Mouse (Mus musculus) gastrocnemius, adult 2 months (tissue): ENCODE results near the gene Ip6k3. TPM values are rescaled to one million over a fixed set of nuclear protein-coding genes. Genes with fewer than 3 reads are reported as not detected.

Experiments used
- DNase-seq: peaks from one replicate; pipeline ENCODE4 v3.0.0; 2022
- H3K27ac ChIP-seq: fragments of 200-600 bp; 2 replicates; pipeline ENCODE4 v1.8.1; 2022; ENCODE audit warnings: mild to moderate bottlenecking
- H3K4me3 ChIP-seq: fragments of 200-600 bp; 2 replicates; pipeline ENCODE4 v1.8.1; 2022; ENCODE audit warnings: mild to moderate bottlenecking, moderate library complexity
- CTCF ChIP-seq: fragments of 200-600 bp; IDR thresholded peaks from 2 replicates; pipeline ENCODE4 v1.8.1; 2022; ENCODE audit warnings: antibody characterized with exemption, mild to moderate bottlenecking, moderate library complexity
- intact Hi-C: fragments of 180-260 bp; cut with DNase I; formaldehyde crosslinking; loops from one replicate; pipeline ENCODE4 v1.15.1; 2025
- total RNA-seq, 2 experiments: library from RNA; stranded (reverse); gene quantifications; 2 replicates each; pipeline ENCODE4 v1.2.3; 2021

Ip6k3 gene
- total RNA-seq, 2 experiments from 2014 or later, result 30.9 to 84.2 TPM

DNA sequence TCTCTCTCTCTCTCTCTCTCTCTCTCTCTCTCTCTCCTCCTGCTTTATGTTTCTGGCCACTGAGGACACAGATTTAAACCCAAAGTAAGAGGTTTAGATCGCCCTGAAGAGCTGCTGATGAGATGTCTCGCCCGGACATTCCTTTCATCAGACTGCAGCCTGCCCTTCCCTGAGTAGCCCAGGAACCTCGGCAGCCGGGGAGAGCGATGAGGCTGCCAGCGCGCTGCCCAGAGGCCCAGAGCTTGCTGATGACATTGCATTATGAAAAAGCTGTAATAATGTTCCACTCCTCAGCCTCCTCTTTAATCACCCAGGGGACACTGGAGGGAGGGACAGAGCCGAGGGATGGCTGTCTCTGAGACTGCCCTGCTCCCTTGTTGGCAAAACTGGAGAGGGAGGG, 27.3 kb downstream of the Ip6k3 start:
- Histone ChIP-seq H3K27ac (peak overlapping the region; percentile 90), H3K4me3 (no peak overlapping the region)
- DNase-seq, result peak; percentile 63
- no peak for TF ChIP-seq CTCF
- intact Hi-C loops, result no loop called here

DNA sequence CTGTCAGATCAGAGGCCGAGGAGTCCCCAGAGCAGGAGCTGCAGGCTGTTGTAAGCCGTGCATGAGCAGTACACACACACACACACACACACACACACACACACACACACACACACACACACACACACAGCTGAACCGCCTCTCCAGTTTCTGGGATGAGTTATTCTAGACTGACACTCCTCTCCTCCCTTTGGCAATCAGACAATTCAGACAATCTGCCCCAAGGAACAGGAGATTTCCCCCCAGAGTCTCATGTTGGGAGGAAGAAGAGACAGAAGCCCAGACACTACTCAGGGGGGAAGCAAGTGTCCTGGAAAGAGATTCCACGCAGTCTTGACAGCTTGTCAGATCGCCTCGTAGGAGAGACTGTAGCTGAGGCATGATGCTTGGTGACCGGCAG, 28.3 kb downstream of the Ip6k3 start:
- H3K27ac ChIP-seq, result peak overlapping the region; percentile 90
- intact Hi-C loops, result loop anchor here (10.0 kb wide), 1 partner anchor 375 kb away; no protein-coding TSS in a partner anchor
- no peak overlapping the region for H3K4me3 ChIP-seq
- peak; percentile 56 for DNase-seq
- TF ChIP-seq CTCF, result no peak

DNA sequence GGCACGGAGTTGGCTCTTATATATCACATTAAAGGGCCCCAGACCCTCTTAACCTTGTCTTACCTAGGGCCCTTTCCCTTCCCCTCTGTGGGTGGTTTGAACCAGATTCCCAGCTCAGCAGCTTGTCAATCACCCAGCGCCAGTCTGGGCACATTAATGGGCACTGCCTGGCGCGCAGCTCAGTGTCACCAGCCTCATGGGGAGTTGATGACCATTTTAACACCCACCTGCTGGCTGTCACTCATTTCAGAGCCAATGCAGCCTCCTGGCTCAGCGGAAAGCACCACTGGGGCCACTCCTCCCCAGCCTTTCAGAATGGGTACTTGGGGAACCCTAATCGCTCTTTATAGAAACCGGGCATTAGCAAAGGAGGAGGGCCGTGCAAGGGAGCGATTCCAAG, 29.2 kb downstream of the Ip6k3 start:
- intact Hi-C loops, result loop anchor here (10.0 kb wide), 1 partner anchor 376 kb away; no protein-coding TSS in a partner anchor
- Histone ChIP-seq H3K4me3 (peak overlapping the region; percentile 15; the same call in 1 of the 2 replicates), H3K27ac (peak overlapping the region; percentile 90)
- no peak for TF ChIP-seq CTCF
- DNase-seq, result peak; percentile 91

DNA sequence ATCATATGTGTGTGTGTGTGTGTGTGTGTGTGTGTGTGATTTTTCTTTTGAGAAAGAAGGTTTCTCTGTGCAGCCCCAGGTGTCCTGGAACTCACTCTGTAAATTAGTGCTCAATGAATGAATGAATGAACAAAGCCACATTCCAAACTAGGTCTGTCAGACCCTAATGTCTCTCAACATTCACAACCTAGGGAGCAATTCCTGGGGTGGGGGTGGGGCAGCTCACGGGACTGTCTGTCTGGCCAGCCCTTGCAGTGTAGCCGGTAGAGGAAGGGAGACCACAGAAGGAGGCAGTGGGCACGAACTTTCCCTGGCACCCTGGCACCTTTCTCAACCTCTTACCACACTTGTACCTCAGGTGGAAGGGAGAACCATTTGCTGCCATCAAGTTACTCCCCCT, 32.9 kb downstream of the Ip6k3 start:
- no peak for DNase-seq
- Histone ChIP-seq H3K4me3 (no peak overlapping the region), H3K27ac (peak overlapping the region; percentile 92; the same call in 1 of the 2 replicates)
- no peak for TF ChIP-seq CTCF
- intact Hi-C loops, result loop anchor here (2.0 to 10.0 kb wide), 3 partner anchors 46 to 380 kb away; partner anchors contain the start of gene Lemd2

DNA sequence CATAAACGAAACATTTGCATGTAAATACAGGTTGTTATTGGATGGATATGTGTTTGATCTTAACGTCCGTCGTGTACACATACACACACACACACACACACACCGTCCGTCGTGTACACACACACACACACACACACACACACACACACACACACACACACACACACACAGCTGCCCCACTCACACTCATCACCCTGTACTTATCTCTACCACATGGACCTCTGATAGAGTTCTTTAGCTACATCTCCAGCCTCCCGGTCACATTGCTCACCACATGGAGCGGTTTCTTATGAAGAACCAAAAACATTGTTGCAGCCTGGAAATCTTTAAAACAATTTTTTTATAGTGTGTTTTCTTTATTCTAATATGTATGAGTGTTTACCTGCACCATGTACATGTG, 33.4 kb downstream of the Ip6k3 start:
- intact Hi-C loops, result loop anchor here (2.0 to 10.0 kb wide), 3 partner anchors 47 to 381 kb away; partner anchors contain the start of gene Lemd2
- Histone ChIP-seq H3K27ac (peak overlapping the region; percentile 92), H3K4me3 (peak overlapping the region; percentile 88)
- no peak for TF ChIP-seq CTCF
- DNase-seq, result no peak

DNA sequence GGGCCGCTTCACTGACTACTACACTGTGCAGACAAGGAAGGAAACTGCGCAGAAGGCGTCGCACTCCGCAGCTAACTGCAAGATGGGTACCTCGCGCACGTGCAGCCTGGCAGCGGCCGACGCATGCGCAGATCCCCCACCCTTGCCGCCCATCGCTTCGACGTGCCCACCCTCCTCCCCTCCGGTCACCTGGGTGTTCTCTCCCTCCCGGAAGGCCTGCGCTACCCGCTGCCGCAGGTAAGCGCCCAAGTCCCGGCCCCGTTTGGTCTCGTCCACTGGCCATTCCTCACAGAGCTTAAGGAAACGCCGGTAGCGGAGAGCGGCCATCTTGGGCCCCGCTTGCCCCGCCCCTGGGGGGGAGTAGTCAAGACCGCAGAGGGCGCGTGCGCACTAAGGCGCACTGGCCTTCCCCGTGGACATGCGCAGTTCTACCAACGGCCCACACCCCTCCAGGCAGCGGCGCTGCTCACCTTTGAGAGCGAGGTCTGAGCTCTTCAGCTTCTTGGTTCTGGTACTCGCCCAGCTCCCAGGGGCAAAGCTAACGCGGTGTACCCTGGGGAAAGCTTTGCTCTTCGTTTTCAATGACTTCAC, 33.9 kb downstream of the Ip6k3 start, which contains the start of gene Uqcc2:
TSS of gene Uqcc2 (minus strand) at position 366 of the 591 bp plus-strand sequence.
- Histone ChIP-seq H3K4me3 (peak within 1 kb of the TSS; percentile 88), H3K27ac (peak within 1 kb of the TSS; percentile 92)
- TF ChIP-seq CTCF, result peak; percentile 79
- DNase-seq, result peak; percentile 99
- intact Hi-C loops, result loop anchor here (2.0 to 10.0 kb wide), 3 partner anchors 47 to 381 kb away; partner anchors contain the start of gene Lemd2

DNA sequence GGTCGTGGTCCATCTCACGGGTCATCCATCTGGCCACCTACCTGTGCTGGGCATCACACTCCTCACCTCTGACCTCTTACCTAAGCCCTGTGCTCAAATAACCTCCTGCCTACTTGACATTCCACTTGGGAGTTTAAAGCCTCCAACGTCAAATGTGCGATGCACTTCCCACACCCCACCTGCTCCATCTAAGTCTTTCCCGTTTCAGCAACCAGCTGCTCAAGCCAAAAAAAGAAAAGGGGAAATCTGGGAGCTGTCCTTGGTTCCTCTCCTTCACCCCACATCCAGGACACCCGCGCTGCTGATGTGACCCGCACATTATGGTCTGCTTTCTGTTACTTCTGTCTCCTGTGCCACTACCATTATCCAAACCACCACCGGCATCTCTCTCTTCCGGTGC, 35.4 kb downstream of the Ip6k3 start:
- Histone ChIP-seq H3K4me3 (no peak overlapping the region), H3K27ac (no peak overlapping the region)
- DNase-seq, result no peak
- TF ChIP-seq CTCF, result no peak
- intact Hi-C loops, result loop anchor here (5.0 to 10.0 kb wide), 2 partner anchors 70 to 383 kb away; partner anchors contain the start of gene Lemd2

DNA sequence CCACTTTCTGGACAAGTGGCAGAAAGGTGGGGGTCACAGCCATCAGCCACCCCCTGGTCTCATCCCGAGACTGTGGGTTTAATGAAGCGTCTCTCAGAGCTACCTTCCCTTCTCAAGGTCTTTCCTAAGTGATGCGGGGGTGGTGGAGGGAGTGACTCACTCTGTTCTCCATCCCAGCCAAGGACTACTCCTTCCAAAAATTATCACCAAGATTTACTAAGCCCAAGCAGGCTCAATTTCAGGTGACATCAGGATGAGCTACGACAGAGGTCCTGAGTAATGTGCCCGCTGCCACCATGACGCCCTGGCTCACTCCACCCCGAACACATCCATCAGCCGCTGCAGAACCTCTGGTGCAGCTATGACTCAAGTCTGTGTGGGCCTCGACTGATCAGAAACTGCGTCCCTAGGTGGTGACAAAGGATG, 36.3 kb downstream of the Ip6k3 start:
- H3K4me3 ChIP-seq, result no peak overlapping the region
- H3K27ac ChIP-seq, result peak overlapping the region; percentile 31
- DNase-seq, result no peak
- intact Hi-C loops, result loop anchor here (5.0 to 10.0 kb wide), 2 partner anchors 71 to 384 kb away; partner anchors contain the start of gene Lemd2
- no peak for TF ChIP-seq CTCF

DNA sequence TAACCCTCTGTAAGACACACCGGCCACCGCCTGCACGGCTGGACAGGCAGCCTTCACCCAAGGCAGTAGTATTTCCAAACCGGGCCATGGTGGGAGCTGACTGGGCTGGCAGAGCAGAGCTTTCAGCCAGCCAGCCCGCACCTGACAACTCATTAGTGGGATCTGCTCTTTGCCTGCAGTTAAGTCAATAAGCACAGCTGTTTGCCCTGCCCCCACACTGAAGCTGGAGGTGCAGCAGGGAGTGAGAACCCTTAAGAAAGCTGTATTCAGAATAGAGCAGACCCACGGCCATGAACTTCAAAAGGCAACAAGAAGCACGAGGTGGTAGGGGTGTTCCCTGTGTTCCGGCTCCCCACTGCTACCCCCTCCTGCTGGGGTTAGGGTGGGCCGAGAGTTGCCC, 37.3 kb downstream of the Ip6k3 start:
- no peak for TF ChIP-seq CTCF
- DNase-seq, result no peak
- intact Hi-C loops, result loop anchor here (5.0 to 10.0 kb wide), 2 partner anchors 72 to 385 kb away; partner anchors contain the start of gene Lemd2
- no peak overlapping the region for H3K27ac ChIP-seq
- no peak overlapping the region for H3K4me3 ChIP-seq

DNA sequence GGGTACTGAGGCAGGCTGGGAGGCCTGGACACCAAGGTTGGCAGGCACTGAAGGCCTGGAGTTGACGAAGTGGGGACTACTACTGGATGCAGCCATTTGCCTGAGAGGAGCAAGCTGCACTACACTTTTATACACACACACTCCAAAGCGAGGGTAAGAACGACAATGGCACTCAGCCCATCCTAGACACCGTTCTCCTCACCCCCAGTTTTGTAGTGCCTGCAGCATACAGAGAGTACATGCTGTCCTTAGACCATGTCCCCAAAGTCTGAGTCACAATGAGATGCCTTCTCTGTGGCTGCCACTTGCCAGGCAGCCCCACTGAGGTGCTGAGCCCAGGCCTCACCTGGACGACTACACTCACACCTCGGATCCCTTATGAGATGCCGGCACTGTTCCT, 37.8 kb downstream of the Ip6k3 start:
- no peak for TF ChIP-seq CTCF

DNA sequence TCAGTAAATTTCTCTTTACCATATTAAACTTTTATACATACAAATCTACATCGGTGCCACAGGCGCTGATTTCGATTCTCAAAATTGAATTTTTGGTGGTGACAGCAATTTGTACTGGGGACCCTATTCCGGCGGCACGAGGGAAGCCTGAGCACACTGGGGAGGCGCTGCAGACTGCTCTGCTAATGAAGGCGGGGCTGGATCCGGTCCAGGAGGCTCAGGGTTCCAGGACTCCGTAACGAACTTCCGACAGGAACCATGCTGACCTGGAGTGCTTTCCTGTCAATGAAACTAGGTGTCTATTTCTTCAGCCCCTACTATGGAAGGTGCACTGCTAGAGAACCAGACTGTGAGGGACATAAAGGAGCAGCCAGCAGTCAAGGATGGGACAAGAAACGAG, 38.3 kb downstream of the Ip6k3 start:
- no peak overlapping the region for H3K27ac ChIP-seq
- intact Hi-C loops, result no loop called here

More for the DNA sequence above, 37.8 kb downstream of the Ip6k3 start:
- Histone ChIP-seq H3K4me3 (no peak overlapping the region), H3K27ac (no peak overlapping the region)
- intact Hi-C loops, result loop anchor here (5.0 to 10.0 kb wide), 2 partner anchors 72 to 385 kb away; partner anchors contain the start of gene Lemd2
- DNase-seq, result no peak

DNA sequence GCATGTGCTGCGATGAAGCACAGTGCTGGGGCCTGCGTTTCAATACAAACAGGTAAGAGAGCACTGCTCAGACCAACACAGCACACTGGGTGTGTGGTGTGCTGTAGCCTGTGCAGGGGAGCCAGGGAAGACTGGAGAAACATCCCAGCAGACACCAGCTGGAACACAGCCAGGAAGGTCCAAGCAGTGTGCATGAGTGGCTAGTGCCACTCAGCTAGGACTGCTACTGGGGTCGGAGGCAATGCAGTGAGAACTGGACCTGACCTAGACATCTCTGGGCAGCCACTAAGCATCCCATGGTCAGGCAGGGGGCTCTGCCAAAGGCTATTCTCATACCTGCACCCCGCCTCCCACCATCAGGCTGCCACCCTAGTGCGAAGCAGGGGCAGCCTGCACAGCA, 39.4 kb downstream of the Ip6k3 start:
- Histone ChIP-seq H3K4me3 (no peak overlapping the region), H3K27ac (no peak overlapping the region)
- TF ChIP-seq CTCF, result no peak
- intact Hi-C loops, result no loop called here
- DNase-seq, result no peak

More for the DNA sequence above, 38.3 kb downstream of the Ip6k3 start:
- no peak overlapping the region for H3K4me3 ChIP-seq
- no peak for DNase-seq
- no peak for TF ChIP-seq CTCF

DNA sequence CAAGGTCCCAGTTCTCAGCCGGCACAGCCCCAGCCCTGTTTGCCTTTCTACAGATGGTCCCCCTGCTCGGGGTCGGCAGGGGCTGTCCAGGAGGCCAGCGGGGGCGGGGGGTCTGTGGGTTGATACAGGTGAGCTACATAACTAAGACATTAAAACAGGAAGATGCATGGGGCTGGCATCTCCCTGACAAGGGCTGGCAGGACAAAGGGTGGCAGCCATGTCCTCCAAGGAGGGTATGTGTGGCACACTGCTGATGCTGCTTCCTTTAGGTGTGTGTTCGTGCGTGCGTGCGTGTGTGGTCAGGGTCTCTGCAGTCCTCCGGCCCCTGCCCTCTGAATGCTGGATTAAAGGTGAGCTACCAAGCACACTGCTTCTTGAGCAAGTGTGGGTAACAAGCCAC, 40.6 kb downstream of the Ip6k3 start:
- no peak overlapping the region for H3K27ac ChIP-seq
- intact Hi-C loops, result no loop called here
- DNase-seq, result no peak
- no peak for TF ChIP-seq CTCF
- H3K4me3 ChIP-seq, result no peak overlapping the region
